Mouse (Mus musculus) G1E (cell line): ENCODE data around the gene Zhx3.

Experiments
- CTCF ChIP-seq: IDR thresholded peaks from 2 replicates; pipeline ENCODE4 v1.5.1; 2012; ENCODE audit warnings: low read depth, low read length, inconsistent platforms, mixed read lengths
- GATA1 ChIP-seq: IDR thresholded peaks from 2 replicates; pipeline ENCODE4 v1.6.1; 2012; ENCODE audit warnings: borderline replicate concordance, low read length, inconsistent platforms, mixed read lengths
- POLR2AphosphoS5 ChIP-seq: IDR thresholded peaks from 2 replicates; pipeline ENCODE4 v1.6.1; 2012; ENCODE audit warnings: low read depth, low read length, inconsistent platforms; ENCODE audit not compliant: insufficient replicate concordance
- TAL1 ChIP-seq: conservative IDR thresholded peaks from 2 replicates; pipeline ENCODE4 v1.6.1; 2012; ENCODE audit warnings: low read depth, low read length, inconsistent platforms, mixed read lengths

GRCm38 (mm10) chr2:160789046-160789445, 83.8 kb downstream of the Zhx3 start:
- no peak for TF ChIP-seq GATA1
- TF ChIP-seq CTCF: no peak
- no peak for TF ChIP-seq POLR2AphosphoS5
- no peak for TF ChIP-seq TAL1
